Mouse (Mus musculus) MEL (cell line): ENCODE results near the gene Ndufa13.

ENCODE experiments used
- BHLHE40 ChIP-seq: IDR thresholded peaks from 2 replicates; pipeline ENCODE4 v1.6.1; 2012; ENCODE audit warnings: low read depth, mild to moderate bottlenecking, inconsistent platforms, low read length, improper control_type of control experiment, borderline replicate concordance
- CTCF ChIP-seq, 3 experiments: IDR thresholded peaks in 2 of 3; conservative IDR thresholded peaks in 1 of 3; 2 replicates each; pipeline ENCODE4 v1.5.1; 2011 to 2012; ENCODE audit warnings: low read length in 3 of 3, low read depth in 2 of 3, mild to moderate bottlenecking in 2 of 3, improper control_type of control experiment in 1 of 3, inconsistent platforms in 1 of 3, mixed read lengths in 1 of 3, moderate library complexity in 1 of 3; ENCODE audit not compliant: control insufficient read depth in 1 of 3, insufficient read depth in 1 of 3, poor library complexity in 1 of 3, severe bottlenecking in 1 of 3
- EP300 ChIP-seq, 2 experiments: IDR thresholded peaks; 2 replicates each; pipeline ENCODE4 v1.6.1; 2011; ENCODE audit warnings: improper control_type of control experiment in 2 of 2, low read length in 2 of 2, low read depth in 1 of 2, mild to moderate bottlenecking in 1 of 2
- ETS1 ChIP-seq: IDR thresholded peaks from 2 replicates; pipeline ENCODE4 v1.6.1; 2012; ENCODE audit warnings: low read depth, mild to moderate bottlenecking, inconsistent platforms, low read length, improper control_type of control experiment, moderate library complexity
- GATA1 ChIP-seq: IDR thresholded peaks from 2 replicates; pipeline ENCODE4 v1.6.1; 2011; ENCODE audit warnings: low read depth, low read length, improper control_type of control experiment
- JUND ChIP-seq: IDR thresholded peaks from 2 replicates; pipeline ENCODE4 v1.6.1; 2011; ENCODE audit warnings: low read depth, mild to moderate bottlenecking, improper control_type of control experiment, low read length
- MXI1 ChIP-seq: IDR thresholded peaks from 2 replicates; pipeline ENCODE4 v1.6.1; 2011; ENCODE audit warnings: mild to moderate bottlenecking, low read depth, low read length, improper control_type of control experiment
- MYC ChIP-seq: IDR thresholded peaks from 2 replicates; pipeline ENCODE4 v1.6.1; 2011; ENCODE audit warnings: low read depth, mild to moderate bottlenecking, low read length, improper control_type of control experiment, moderate library complexity
- NRF1 ChIP-seq: IDR thresholded peaks from 2 replicates; pipeline ENCODE4 v1.6.1; 2014; ENCODE audit warnings: low read depth, mild to moderate bottlenecking, inconsistent platforms, low read length, improper control_type of control experiment, moderate library complexity; ENCODE audit not compliant: poor library complexity, insufficient read depth, severe bottlenecking
- POLR2A ChIP-seq, 2 experiments: IDR thresholded peaks; 2 replicates each; pipeline ENCODE4 v1.6.1; 2011 to 2012; ENCODE audit warnings: low read length in 2 of 2, mild to moderate bottlenecking in 2 of 2, control low read depth in 1 of 2, improper control_type of control experiment in 1 of 2, low read depth in 1 of 2, moderate library complexity in 1 of 2; ENCODE audit not compliant: control insufficient read depth in 1 of 2, insufficient read depth in 1 of 2, poor library complexity in 1 of 2
- POLR2AphosphoS2 ChIP-seq: IDR thresholded peaks from 2 replicates; pipeline ENCODE4 v1.6.1; 2011; ENCODE audit warnings: low read length, improper control_type of control experiment
- TCF12 ChIP-seq: IDR thresholded peaks from 2 replicates; pipeline ENCODE4 v1.6.1; 2014; ENCODE audit warnings: low read depth, mild to moderate bottlenecking, inconsistent platforms, low read length, improper control_type of control experiment, moderate library complexity
- USF2 ChIP-seq, 2 experiments: IDR thresholded peaks; 2 replicates each; pipeline ENCODE4 v1.6.1; 2011 to 2012; ENCODE audit warnings: improper control_type of control experiment in 2 of 2, low read length in 2 of 2, borderline replicate concordance in 1 of 2, inconsistent platforms in 1 of 2, low read depth in 1 of 2, mild to moderate bottlenecking in 1 of 2; ENCODE audit not compliant: insufficient read depth in 1 of 2
- ZMIZ1 ChIP-seq: IDR thresholded peaks from 2 replicates; pipeline ENCODE4 v1.6.1; 2012; ENCODE audit warnings: low read depth, mild to moderate bottlenecking, inconsistent platforms, low read length, improper control_type of control experiment, moderate library complexity

GRCm38 (mm10) chr8:69914526-69914925 lies 12.2 kb upstream of the Ndufa13 start:
- TF ChIP-seq ETS1 (no peak), CTCF (IDR thresholded peaks at IDR 0.05 in 2 of 3, conservative IDR thresholded peaks at IDR 0.05 in 1 of 3; ENCODE audit: control insufficient read depth in 1 of 3, insufficient read depth in 1 of 3, low read depth in 2 of 3, low read length in 3 of 3, poor library complexity in 1 of 3, severe bottlenecking in 1 of 3) (no peak; a peak in 1 of 6 replicates), MXI1 (no peak), JUND (no peak), ZMIZ1 (no peak), TCF12 (no peak), EP300 (IDR thresholded peaks at IDR 0.05; ENCODE audit: low read depth in 1 of 2, low read length in 2 of 2) (no peak), GATA1 (no peak), MYC (no peak), USF2 (IDR thresholded peaks at IDR 0.05; ENCODE audit: borderline replicate concordance in 1 of 2, insufficient read depth in 1 of 2, low read depth in 1 of 2, low read length in 2 of 2) (no peak), POLR2A (IDR thresholded peaks at IDR 0.05; ENCODE audit: control insufficient read depth in 1 of 2, insufficient read depth in 1 of 2, low read depth in 1 of 2, low read length in 2 of 2, poor library complexity in 1 of 2) (no peak), BHLHE40 (no peak), POLR2AphosphoS2 (no peak), NRF1 (no peak)
